Mouse (Mus musculus) midbrain, embryonic 11.5 days (tissue): Measurements from ENCODE around the gene Ldlrad1. TPM values are rescaled to one million over a fixed set of nuclear protein-coding genes. Genes with fewer than 3 reads are reported as not detected.

ENCODE experiments used
- polyA plus RNA-seq: library from polyadenylated mRNA; unstranded; fragments of >200 nt; fragmentation: Nextera tagmentation; extraction: Ambion mirVana; gene quantifications from 2 replicates; pipeline ENCODE4 v1.2.1, GENCODE M21; 2014

The Ldlrad1 gene
- polyA plus RNA-seq, 1 experiment from 2014 or later: not detected

Other genes starting within 250 kb of the Ldlrad1 start
- 106 and 112 TPM in 2 replicates for gene Mrpl37, start 142.3 kb upstream of the Ldlrad1 start, polyA plus RNA-seq
- 5.6 TPM in 2 replicates for gene Cyb5rl, start 142.2 kb upstream of the Ldlrad1 start, polyA plus RNA-seq
- gene Cdcp2, start 112.3 kb upstream of the Ldlrad1 start, polyA plus RNA-seq: 0.11 and 0.29 TPM in 2 replicates
- 344 and 384 TPM in 2 replicates for gene Tmem59, start 30.8 kb upstream of the Ldlrad1 start, polyA plus RNA-seq
- gene Tceanc2, start 30.1 kb upstream of the Ldlrad1 start, polyA plus RNA-seq: 22.8 and 25.2 TPM in 2 replicates
- gene Lrrc42, start 44.4 kb downstream of the Ldlrad1 start, polyA plus RNA-seq: 69.8 and 70.0 TPM in 2 replicates
- 27.2 and 30.2 TPM in 2 replicates for gene Hspb11, start 44.4 kb downstream of the Ldlrad1 start, polyA plus RNA-seq
- not detected in 2 replicates for gene Dio1, start 98.0 kb downstream of the Ldlrad1 start, polyA plus RNA-seq
- 36.0 and 40.2 TPM in 2 replicates for gene Yipf1, start 105.2 kb downstream of the Ldlrad1 start, polyA plus RNA-seq
- 52.9 and 54.3 TPM in 2 replicates for gene Ndc1, start 158.6 kb downstream of the Ldlrad1 start, polyA plus RNA-seq
- 0.55 and 0.97 TPM in 2 replicates for gene Glis1, start 225.4 kb downstream of the Ldlrad1 start, polyA plus RNA-seq